Mouse (Mus musculus): ENCODE measurements at regions not wholly inside any gene's neighbourhood (a gene's known extent, or its start where the extent isn't known, plus 50 kb on each side); places are given as distances from the start of the nearest gene placed in this dataset.

DNA sequence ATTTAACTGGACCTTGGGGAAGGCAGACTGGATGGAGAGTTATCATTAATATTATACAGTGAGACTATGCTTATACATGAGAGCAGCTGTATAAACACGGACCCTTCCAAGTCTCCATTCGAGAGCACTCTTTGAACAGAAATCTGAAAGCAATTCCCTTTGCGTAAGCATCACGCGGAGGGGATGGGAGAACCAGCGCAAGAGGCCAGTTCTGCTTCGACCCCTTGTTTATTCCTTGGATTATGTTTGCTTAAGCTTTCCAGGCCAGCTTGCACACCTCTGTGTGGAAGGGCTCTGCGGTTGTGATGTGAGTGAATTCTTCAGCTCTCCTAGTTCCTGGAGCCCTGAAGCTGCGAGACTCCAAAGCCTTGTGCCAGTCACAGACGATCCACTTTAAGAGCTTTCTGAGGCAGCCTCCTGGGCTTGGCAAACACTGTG, 109.2 kb upstream of the Fbxo11 start:
- no peak for DNase-seq

GRCm38 (mm10) chr17:88175951-88176623, 111.0 kb upstream of the Fbxo11 start:
- no peak for DNase-seq

DNA sequence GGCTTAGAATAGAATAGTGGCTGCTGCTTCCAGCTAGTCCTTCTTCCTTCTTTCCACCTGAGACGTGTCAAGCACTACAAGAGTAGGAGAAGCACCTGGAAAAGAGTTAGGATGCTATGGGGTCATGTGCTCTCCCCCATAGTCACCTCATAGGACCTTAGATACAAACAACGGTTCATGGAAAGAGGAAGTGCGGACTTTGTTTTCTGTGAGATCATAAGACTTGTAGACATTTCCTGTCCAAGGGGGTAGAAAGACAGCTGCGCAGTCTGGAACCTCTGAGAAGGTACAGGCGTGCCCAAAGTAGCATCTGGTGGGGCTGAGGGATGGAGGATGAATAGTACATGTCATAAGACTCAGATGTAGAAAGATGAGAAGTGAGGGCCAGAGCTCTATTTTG, 125.6 kb upstream of the Fbxo11 start:
- DNase-seq = no peak

GRCm38 (mm10) chr17:88191444-88191843, 126.4 kb upstream of the Fbxo11 start:
- no peak for DNase-seq

DNA sequence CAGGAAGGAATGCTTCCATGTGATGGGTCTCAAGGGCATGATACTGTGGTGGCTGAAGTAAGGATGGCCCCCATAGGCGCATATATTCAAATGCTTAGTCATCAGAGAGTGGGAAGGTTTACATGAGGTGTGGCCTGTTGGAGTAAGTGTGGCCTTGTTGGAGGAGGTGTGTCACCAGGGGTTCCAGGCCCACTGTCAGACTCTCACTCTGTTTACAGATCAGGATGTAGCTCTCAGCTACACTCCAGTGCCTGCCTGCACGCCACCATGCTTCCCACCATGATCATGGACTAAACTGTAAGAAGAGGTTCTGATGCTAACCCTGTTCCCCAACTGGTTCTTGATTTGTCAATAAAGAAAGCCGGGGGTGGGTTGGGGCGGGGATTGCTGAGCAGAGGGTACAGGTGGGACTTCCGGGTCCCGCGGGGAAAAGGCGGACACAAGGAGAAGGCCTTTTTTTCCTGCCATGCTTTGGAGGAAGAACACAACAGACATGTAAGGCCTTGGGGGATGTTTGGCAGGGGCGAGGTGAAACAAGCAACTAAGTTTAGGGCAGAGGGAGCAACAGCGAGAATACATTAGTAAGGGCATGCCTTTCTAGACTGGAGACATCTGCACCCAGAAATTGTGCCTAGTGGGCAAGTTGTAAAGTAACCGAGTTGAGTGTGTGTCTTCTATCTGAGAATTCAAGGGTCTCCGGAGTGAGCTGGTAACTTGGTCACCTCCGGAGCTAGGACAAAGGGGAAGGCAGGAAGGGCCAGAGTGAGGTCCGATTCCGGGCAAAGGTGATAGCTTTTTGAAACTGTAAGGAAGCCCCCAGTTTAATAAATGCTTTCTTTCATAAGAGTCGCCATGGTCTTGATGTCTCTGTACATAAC, 127.1 kb upstream of the Fbxo11 start:
- DNase-seq = no peak

DNA sequence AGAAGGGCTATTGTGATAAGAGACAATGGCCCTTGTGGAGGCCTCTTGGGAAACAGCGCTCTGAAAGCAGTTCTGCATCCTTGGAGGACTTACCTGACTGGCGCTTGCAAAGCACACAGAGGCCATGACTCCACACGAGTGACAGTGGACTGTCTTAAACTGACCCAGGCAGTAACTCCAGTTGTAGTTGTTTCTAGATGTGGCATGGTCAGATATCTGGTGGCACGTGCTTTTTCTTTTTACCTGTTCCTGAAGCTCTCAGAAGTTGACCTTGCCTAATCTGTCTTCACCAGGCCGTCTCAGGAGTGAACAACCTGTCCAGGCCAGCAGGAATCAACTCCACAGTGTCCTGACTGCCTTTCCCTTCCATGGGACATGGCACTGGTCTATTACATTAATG, 129.6 kb upstream of the Fbxo11 start:
- no peak for DNase-seq

DNA sequence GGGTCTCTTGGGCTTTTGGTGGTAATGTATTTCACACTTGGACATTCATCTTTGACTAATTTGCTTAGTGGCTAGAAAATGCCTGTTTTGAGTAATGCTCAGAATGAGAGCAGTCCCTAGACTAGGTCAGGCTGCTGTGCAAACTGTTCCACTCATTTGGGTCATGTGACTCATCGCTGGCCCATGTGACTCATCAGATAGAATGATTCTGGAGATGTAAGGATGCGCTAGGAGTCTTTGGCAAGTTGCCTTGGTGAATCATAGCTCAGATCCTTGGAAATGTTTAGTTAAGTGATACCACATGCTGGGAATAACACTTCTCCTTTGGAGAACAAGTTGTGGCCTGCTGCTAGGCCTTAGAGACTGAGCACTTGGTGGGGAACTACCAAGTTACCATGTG, 130.2 kb upstream of the Fbxo11 start:
- peak; percentile 19 for DNase-seq

DNA sequence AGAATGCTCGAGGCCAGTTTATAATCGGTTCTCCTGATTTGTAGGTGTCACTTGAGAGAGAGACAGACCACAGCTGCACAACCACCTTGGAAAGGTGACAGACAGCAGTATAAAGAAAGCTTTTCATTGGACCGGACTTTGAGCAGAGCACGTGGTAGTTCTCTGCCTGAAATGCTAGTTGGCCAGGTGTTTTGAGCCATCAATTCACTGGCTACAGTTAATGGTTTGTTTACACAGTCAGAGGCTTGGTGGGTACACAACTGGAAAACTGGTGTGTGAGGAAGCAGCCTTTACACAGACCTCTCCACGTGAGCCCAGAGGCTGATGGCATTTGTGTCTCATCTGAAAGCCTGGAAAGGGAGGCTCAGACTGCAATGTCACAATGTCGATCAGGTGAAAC, 130.8 kb upstream of the Fbxo11 start:
- DNase-seq = no peak

DNA sequence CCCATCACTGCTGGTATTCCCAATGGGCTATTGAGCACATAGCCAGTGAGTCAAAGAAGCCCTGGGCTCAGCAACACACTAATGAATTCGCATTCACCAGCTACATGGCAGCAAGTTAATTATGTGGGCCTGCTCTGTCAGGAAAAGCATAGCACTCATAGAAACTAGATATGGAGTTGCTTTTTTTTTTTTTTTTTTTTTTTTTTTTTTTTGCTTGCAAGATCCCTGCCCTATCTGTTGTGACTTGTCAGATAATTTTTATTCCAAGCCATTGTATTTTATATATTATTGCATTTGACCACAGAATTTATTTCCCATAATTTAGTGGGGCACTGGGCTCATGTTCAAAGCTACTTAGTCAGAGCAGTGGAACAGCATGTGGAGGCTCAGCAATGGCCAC, 131.2 kb upstream of the Fbxo11 start:
- DNase-seq = no peak

DNA sequence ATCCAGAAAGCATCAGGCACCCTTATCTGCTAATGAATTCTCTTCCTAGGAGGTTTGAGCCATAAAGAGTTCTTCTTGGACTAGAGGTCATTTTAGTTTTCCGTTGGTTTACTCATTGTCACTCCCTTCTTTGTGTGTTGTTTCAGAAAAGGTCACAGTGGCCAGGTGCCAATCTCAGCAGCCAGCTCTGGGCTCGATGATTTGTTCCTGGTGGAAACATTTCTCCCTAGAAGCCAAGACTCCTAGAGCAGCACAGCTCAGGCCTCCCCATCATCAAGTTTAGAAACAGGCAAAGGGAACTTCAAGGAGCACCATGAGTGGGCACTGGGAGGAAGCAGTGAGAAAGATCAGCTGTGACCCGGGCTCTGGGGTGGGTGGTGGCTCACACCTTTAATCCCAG, 132.3 kb upstream of the Fbxo11 start:
- DNase-seq = no peak

DNA sequence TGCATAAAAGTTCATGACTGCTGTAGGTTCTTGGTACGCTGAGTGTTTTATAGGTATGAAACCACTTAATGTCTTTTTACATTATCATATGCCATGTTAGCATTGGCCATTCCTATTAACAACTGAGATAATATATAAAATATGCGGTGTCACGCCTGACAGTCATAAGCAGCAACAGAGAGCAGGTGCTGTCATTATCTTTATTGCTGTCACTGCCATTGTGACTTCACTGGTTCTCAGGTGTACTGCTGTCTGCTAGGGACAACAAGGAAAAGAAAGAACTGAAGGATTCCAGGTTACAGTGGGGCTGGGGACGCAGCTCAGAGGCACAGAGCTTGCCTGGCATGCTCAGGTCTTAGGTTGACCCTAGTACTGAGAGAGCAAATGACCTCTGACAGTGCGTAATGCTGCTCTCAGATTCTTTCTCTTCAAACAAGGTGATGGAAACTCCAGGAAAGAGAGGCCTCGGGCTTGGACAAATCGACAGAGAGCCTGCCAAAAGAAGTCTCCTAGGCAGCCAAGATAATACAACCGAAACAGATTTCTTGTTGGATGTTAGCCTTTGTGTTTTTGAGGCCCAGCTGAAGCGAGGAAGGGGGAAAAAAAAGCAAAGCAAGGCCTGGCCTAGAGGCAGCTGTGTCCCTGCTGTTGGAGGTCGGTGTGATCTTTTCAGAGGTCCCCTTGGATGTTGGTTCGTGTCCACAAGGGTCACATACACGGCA, 136.3 kb upstream of the Fbxo11 start:
- DNase-seq = no peak

DNA sequence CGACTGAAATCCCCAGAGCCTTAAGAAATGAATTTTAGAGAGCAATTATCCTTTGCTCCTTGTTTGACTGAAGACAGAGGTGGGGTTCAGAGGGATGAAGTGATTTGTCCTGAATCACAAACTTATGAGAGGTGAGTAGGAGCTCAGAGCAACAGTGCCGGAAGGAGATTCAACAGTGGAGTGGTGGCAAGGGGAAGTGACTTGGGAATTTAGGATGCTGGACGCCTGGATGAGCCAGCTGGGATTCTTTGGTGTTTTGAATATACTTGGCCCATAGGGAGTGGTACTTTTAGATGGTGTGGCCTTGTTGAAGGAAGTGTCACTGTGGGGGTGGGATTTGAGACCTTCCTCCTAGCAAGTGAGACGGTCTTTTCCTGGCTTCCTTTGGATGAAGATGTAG, 137.1 kb upstream of the Fbxo11 start:
- DNase-seq = no peak

DNA sequence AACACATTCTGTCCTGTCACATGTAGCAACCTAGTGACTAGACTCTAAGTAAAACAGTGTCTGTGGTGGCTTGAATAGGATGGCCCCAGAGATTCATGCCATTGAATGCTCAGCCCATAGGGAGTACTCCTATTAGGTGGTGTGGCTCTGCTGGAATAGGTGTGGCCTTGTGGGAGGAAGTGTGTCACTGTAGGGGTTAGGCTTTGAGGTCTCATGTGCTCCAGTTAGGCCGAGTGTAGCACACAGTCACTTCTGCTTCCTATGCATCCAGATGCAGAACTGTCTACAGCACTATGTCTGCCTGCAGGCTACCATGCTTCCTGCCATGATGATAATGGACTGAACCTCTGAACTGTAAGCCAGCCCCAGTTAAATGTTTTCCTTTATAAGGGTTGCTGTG, 144.5 kb upstream of the Fbxo11 start:
- no peak for DNase-seq

DNA sequence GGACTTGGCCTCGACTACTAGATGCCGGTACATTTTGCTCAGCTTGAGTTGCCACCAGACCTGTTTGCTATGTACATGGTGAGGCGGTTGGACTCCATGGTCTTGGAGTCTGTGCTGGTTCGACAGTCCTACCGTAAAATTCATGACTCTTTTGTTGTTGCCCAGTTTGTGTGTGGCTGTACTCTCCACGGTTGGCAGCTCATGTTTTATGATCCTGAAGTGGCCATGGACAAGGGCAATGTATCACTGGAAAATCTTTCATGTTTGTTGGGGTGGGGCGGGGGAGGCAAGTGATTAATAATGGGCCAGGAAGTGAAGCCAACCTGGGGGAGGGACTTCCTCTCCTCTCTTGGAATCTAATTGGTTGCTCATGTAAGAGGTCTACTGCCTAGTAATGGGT, 147.0 kb upstream of the Fbxo11 start:
- no peak for DNase-seq

- DNase-seq = no peak
These were observed 149.7 kb upstream of the Fbxo11 start for GRCm38 (mm10) chr17:88214746-88215145.

DNA sequence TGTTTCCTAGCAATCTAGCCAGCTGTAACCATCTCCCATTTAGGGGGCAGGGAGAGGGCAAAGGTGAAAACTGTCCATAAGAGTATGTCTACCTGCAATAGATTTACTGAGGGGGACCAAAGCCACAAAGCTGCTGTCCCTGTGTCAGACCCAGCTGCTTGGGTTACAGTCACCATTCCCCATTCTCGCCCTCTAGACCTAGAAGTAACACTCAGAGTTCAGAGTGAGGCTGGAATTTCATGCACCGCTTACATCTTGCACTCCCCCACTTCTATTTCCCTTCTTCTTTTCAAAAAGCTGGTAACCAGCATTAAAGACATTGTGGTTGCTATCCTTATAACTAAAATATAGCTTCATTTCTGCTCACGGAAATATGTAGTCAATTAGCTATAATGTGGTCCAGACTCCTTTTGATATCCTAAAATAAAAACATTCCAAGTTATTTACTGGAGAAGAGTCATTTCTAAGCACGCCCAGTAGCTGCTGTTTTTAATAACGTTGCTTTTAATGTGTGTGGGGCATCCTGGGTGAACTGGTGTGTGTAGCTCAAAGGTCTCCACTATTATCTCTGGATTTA, 157.4 kb upstream of the Fbxo11 start:
- no peak for DNase-seq

- DNase-seq = no peak
These were observed 175.4 kb upstream of the Fbxo11 start for GRCm38 (mm10) chr17:88240476-88240875.

DNA sequence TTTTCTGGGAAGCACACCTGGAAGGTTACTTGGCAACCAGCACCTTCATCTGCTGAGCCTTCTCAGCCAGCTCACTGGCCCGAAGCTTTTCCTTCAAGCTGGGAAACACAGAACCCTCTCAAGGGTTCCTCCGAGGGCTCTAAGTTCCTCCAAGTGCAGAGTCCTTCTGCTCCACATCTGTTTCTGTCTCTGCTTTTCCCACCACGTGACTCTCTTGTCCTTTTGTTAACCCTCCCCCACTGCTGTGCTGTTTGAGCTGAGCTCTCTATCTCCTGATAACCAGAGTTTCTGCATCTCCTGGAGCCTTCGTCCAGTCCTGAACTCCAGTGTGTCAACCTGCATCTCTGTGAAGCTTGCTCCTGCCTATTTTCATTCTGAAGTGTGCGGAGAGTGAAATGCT, 183.5 kb upstream of the Fbxo11 start:
- no peak for DNase-seq

DNA sequence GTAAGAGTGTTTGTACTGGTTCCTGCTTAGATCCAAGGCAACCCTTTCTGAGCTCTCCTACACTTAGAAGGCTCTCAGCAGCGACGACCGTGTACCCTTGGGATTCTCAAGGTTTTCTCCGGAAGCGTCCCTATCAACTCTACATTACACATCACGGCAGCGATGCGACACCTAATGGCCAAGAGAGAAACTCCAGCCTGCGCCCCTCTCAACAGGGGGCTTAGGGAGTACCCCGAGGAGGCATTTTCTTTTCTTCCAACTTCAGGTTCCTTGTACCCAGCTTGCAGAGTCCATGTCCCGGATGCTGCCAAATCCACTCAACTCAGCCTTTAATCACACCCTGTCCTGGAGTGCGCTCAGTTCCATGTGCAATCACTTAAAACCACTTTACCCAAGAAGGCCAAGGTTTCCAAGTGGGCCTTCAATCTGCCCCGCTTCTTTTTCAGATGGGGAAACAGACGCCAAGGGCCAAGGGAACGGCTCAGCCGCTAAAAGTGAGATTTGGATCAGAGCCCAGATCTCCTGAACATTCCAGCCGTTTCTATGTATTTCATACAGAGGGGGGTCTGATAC, 186.9 kb upstream of the Fbxo11 start:
- DNase-seq = peak; percentile 54

- peak; percentile 82 for DNase-seq
These were observed 184.5 kb upstream of the Foxn2 start for GRCm38 (mm10) chr17:88255744-88256598.

DNA sequence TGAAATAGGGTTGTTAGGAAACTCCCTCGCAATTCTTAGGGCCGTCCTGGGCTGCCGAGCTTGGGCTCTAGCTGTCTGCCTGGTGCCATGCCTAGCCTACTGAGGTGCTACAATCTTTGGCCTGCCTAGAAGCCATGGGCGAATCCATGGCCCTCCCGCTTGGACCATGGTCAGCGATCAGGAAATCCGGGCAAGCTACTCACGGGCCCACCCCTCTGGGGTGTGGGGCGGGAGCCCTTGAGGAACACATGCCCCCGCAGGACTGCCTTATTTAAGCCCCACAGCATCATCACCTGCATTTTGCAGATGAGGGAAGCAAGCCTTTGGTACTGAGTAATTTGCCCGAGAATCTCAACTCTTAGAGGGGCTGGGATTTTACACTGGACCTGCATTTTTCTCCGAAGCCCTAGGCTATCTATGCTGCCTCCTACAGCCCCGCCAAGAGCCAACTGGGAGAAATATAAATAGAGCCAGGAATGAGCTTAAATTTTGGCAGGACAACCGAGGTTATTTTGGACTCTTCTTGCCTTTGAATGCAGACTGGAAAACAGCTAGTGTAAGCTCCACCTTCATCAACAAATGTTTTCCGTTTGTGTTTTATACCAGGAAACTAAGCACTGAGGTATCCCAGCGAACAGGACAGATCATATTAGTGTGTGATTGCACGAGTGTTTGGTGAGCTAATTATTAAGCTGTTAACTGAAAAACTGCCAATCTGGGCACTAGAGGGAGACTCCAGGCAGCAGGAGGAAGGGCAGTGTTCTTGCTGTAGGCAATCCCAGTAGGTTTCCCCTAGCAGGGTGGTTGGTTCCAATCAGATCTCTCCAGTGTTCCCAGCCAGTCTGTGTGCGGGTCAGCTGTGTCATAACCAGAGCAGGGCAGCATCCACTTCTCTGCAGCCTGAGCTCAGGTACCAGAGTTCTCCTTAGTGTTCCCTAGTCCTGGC, 183.6 kb upstream of the Foxn2 start:
- DNase-seq = peak; percentile 26

All from right cerebral cortex, postnatal 14 days (tissue).